Mouse (Mus musculus) myocyte (in vitro differentiated cells): ENCODE results near the gene Znhit3.

Experiments
- E2F4 ChIP-seq: IDR thresholded peaks from one replicate; pipeline ENCODE4 v1.6.1; 2011; ENCODE audit warnings: mild to moderate bottlenecking, control low read depth, moderate library complexity; ENCODE audit not compliant: insufficient read depth
- MYOD1 ChIP-seq, 3 experiments: IDR thresholded peaks; one replicate each; pipeline ENCODE4 v1.6.1; 2011; ENCODE audit warnings: control low read depth in 2 of 3, low read depth in 2 of 3, mild to moderate bottlenecking in 2 of 3, moderate library complexity in 1 of 3; ENCODE audit not compliant: insufficient read length in 2 of 3, control insufficient read depth in 1 of 3
- POLR2A ChIP-seq: IDR thresholded peaks from one replicate; pipeline ENCODE4 v1.6.1; 2011; ENCODE audit warnings: low read depth, mild to moderate bottlenecking, control low read depth, moderate library complexity; ENCODE audit not compliant: insufficient read length
- POLR2AphosphoS2 ChIP-seq: IDR thresholded peaks from one replicate; pipeline ENCODE4 v1.6.1; 2011; ENCODE audit warnings: low read depth, control low read depth; ENCODE audit not compliant: insufficient read length
- SRF ChIP-seq: IDR thresholded peaks from one replicate; pipeline ENCODE4 v1.6.1; 2011; ENCODE audit warnings: low read depth; ENCODE audit not compliant: control insufficient read depth, insufficient read length
- TCF12 ChIP-seq: IDR thresholded peaks from one replicate; pipeline ENCODE4 v1.6.1; 2011; ENCODE audit warnings: mild to moderate bottlenecking, control low read depth; ENCODE audit not compliant: poor library complexity, insufficient read depth, severe bottlenecking
- TCF3 ChIP-seq: IDR thresholded peaks from one replicate; pipeline ENCODE4 v1.6.1; 2011; ENCODE audit warnings: low read depth, control low read depth; ENCODE audit not compliant: insufficient read length
- USF1 ChIP-seq: IDR thresholded peaks from one replicate; pipeline ENCODE4 v1.6.1; 2011; ENCODE audit warnings: low read depth, mild to moderate bottlenecking, control low read depth, moderate library complexity

- TF ChIP-seq E2F4 (no peak), POLR2A (no peak), TCF12 (no peak), SRF (no peak), USF1 (no peak), TCF3 (no peak), POLR2AphosphoS2 (no peak), MYOD1 (IDR thresholded peaks at IDR 0.05; ENCODE audit: control insufficient read depth in 1 of 3, insufficient read length in 2 of 3, low read depth in 2 of 3) (no peak)
Observed at GRCm38 (mm10) chr11:84932261-84932660, 16.1 kb upstream of the Znhit3 start.
